Mouse (Mus musculus): ENCODE results near the gene Prkar2a.

DNA sequence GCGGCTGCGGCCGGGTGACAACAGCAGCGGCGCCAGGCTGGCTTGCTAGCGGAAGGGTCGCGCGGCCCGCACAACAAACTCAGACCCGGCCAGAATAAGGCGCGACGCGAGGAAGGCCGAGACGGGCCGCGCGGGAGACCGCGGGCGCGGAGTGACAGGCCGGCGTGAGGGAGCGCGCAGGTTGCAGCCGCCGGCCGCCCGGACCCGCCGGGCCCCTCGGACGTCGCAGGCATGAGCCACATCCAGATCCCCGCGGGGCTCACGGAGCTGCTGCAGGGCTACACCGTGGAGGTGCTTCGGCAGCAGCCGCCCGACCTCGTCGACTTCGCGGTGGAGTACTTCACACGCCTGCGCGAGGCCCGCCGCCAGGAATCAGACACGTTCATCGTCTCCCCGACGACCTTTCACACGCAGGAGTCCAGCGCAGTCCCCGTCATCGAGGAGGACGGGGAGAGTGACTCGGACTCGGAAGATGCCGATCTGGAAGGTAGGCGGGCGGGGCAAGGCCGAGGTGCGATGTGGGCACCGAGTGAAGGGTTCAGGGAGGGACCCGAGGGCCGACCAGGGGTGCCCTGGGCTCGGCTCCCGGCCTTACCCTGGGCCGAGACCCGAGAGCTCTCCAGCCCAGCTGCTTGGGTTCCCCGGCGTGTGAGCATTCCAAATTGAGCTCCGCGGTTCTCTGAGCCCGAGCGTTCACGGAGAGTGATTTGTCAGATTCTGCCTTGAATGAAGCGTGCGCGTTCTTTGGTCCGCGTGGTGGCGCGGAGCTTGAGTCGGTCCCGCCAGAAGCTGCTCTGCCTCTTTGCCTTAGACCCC, 3.3 kb downstream of the Prkar2a start:
- peak; percentile 47 for TF ChIP-seq CTCF (IDR thresholded peaks at IDR 0.05)
- TF ChIP-seq EP300 (IDR thresholded peaks at IDR 0.05) = no peak

All from lung, postnatal 0 days (tissue).